Mouse (Mus musculus): Measurements from ENCODE around the gene Gse1. TPM values are rescaled to one million over a fixed set of nuclear protein-coding genes. Genes with fewer than 3 reads are reported as not detected.
A peak's percentile ranks its signal among the peaks of the same experiment; 100 is the strongest.

Gene Gse1
- polyA plus RNA-seq, 1 experiment from 2014 or later, result 10.0 TPM

- peak overlapping the region; percentile 66 for H3K4me3 ChIP-seq (replicated peaks)
- peak overlapping the region; percentile 99 for H3K4me2 ChIP-seq
- H3K27me3 ChIP-seq, result peaks cover 13% of the 10 kb centered on the region; the same call in 1 of the 2 replicates
- H3K9me3 ChIP-seq (replicated peaks), result no peaks in the 10 kb centered on the region
- H3K36me3 ChIP-seq, result no peaks in the 10 kb centered on the region
- H3K27ac ChIP-seq, result peak overlapping the region; percentile 95
- H3K9ac ChIP-seq, result peak overlapping the region; percentile 62
- peak; percentile 67 for ATAC-seq (replicated peaks; ENCODE audit: low FRiP score)
- peaks cover 97% of the 10 kb centered on the region for H3K4me1 ChIP-seq
- WGBS, result under 1% methylated on average over 73 of the region's 79 CpGs
These were observed 309.1 kb downstream of the Gse1 start for GRCm38 (mm10) chr8:120537207-120537817.

- H3K36me3 ChIP-seq, result no peaks in the 10 kb centered on the region
- peak overlapping the region; percentile 99 for H3K4me2 ChIP-seq
- H3K9ac ChIP-seq, result peak overlapping the region; percentile 62
- H3K27me3 ChIP-seq, result peaks cover 13% of the 10 kb centered on the region; the same call in 1 of the 2 replicates
- peaks cover 97% of the 10 kb centered on the region for H3K4me1 ChIP-seq
- ATAC-seq (replicated peaks; ENCODE audit: low FRiP score), result peak; percentile 14; the same call in 1 of the 2 replicates
- no peaks in the 10 kb centered on the region for H3K9me3 ChIP-seq (replicated peaks)
- peak overlapping the region; percentile 95 for H3K27ac ChIP-seq
- H3K4me3 ChIP-seq (replicated peaks), result peak overlapping the region; percentile 66
- under 1% methylated on average over 44 of the region's 46 CpGs for WGBS
These were observed 309.7 kb downstream of the Gse1 start for GRCm38 (mm10) chr8:120537818-120538396.

GRCm38 (mm10) chr8:120538397-120539240, 310.4 kb downstream of the Gse1 start:
- Histone ChIP-seq H3K4me2 (peak overlapping the region; percentile 99), H3K4me3 (replicated peaks) (peak overlapping the region; percentile 66), H3K27ac (peak overlapping the region; percentile 95), H3K4me1 (peaks cover 97% of the 10 kb centered on the region), H3K9ac (peak overlapping the region; percentile 62), H3K9me3 (replicated peaks) (no peaks in the 10 kb centered on the region), H3K36me3 (no peaks in the 10 kb centered on the region), H3K27me3 (peaks cover 8% of the 10 kb centered on the region; the same call in 1 of the 2 replicates)
- peak; percentile 57 for ATAC-seq (replicated peaks; ENCODE audit: low FRiP score)
- WGBS, result 5% methylated on average over 37 of the region's 37 CpGs

- Histone ChIP-seq H3K36me3 (no peaks in the 10 kb centered on the region), H3K27ac (peak overlapping the region; percentile 95), H3K9me3 (replicated peaks) (no peaks in the 10 kb centered on the region), H3K4me1 (peaks cover 97% of the 10 kb centered on the region), H3K27me3 (peaks cover under 1% of the 10 kb centered on the region; the same call in 1 of the 2 replicates), H3K4me2 (peak overlapping the region; percentile 99), H3K9ac (peak overlapping the region; percentile 23; the same call in 1 of the 2 replicates), H3K4me3 (replicated peaks) (peak overlapping the region; percentile 66)
- ATAC-seq (replicated peaks; ENCODE audit: low FRiP score), result no peak
- 34% methylated on average over 6 of the region's 6 CpGs for WGBS
These were observed 311.1 kb downstream of the Gse1 start for GRCm38 (mm10) chr8:120539381-120539774.

GRCm38 (mm10) chr8:120539775-120540625, 311.7 kb downstream of the Gse1 start:
- no peaks in the 10 kb centered on the region for H3K27me3 ChIP-seq
- H3K4me3 ChIP-seq (replicated peaks), result peak overlapping the region; percentile 66
- WGBS, result 23% methylated on average over 23 of the region's 23 CpGs
- no peaks in the 10 kb centered on the region for H3K9me3 ChIP-seq (replicated peaks)
- H3K4me1 ChIP-seq, result peaks cover 97% of the 10 kb centered on the region
- H3K4me2 ChIP-seq, result peak overlapping the region; percentile 99
- H3K27ac ChIP-seq, result peak overlapping the region; percentile 95
- 0 out of 2 replicates have a peak overlapping the region, but pooled peaks have one; percentile 23 for H3K9ac ChIP-seq
- no peaks in the 10 kb centered on the region for H3K36me3 ChIP-seq
- no peak for ATAC-seq (replicated peaks; ENCODE audit: low FRiP score)

- Histone ChIP-seq H3K27ac (no peak overlapping the region), H3K9ac (no peak overlapping the region), H3K9me3 (replicated peaks) (no peaks in the 10 kb centered on the region), H3K4me2 (no peak overlapping the region), H3K4me1 (peaks cover 97% of the 10 kb centered on the region), H3K27me3 (no peaks in the 10 kb centered on the region), H3K36me3 (no peaks in the 10 kb centered on the region), H3K4me3 (replicated peaks) (no peak overlapping the region)
- WGBS, result 25% methylated on average over 13 of the region's 13 CpGs
- no peak for ATAC-seq (replicated peaks; ENCODE audit: low FRiP score)
These were observed 314.7 kb downstream of the Gse1 start for GRCm38 (mm10) chr8:120542995-120543394.

GRCm38 (mm10) chr8:120543416-120544055, 315.3 kb downstream of the Gse1 start:
- ATAC-seq (replicated peaks; ENCODE audit: low FRiP score), result no peak
- 72% methylated on average over 8 of the region's 8 CpGs for WGBS
- no peak overlapping the region for H3K9ac ChIP-seq
- H3K4me3 ChIP-seq (replicated peaks), result no peak overlapping the region
- no peaks in the 10 kb centered on the region for H3K27me3 ChIP-seq
- H3K36me3 ChIP-seq, result no peaks in the 10 kb centered on the region
- H3K27ac ChIP-seq, result no peak overlapping the region
- H3K9me3 ChIP-seq (replicated peaks), result no peaks in the 10 kb centered on the region
- H3K4me2 ChIP-seq, result no peak overlapping the region
- peaks cover 97% of the 10 kb centered on the region for H3K4me1 ChIP-seq

GRCm38 (mm10) chr8:120544155-120544554, 315.9 kb downstream of the Gse1 start:
- Histone ChIP-seq H3K4me1 (peaks cover 97% of the 10 kb centered on the region), H3K36me3 (no peaks in the 10 kb centered on the region), H3K9me3 (replicated peaks) (no peaks in the 10 kb centered on the region), H3K9ac (no peak overlapping the region), H3K4me2 (no peak overlapping the region), H3K4me3 (replicated peaks) (no peak overlapping the region), H3K27ac (no peak overlapping the region), H3K27me3 (no peaks in the 10 kb centered on the region)
- no peak for ATAC-seq (replicated peaks; ENCODE audit: low FRiP score)
- 59% methylated on average over 5 of the region's 5 CpGs for WGBS

- Histone ChIP-seq H3K9ac (0 out of 2 replicates have a peak overlapping the region, but pooled peaks have one; percentile 8), H3K4me2 (no peak overlapping the region), H3K4me3 (replicated peaks) (no peak overlapping the region), H3K27me3 (no peaks in the 10 kb centered on the region), H3K36me3 (no peaks in the 10 kb centered on the region), H3K27ac (no peak overlapping the region), H3K4me1 (peaks cover 100% of the 10 kb centered on the region), H3K9me3 (replicated peaks) (no peaks in the 10 kb centered on the region)
- ATAC-seq (replicated peaks; ENCODE audit: low FRiP score), result no peak
- 50% methylated on average over 9 of the region's 9 CpGs for WGBS
These were observed 319.3 kb downstream of the Gse1 start for GRCm38 (mm10) chr8:120547562-120547961.

- 51% methylated on average over 16 of the region's 16 CpGs for WGBS
- Histone ChIP-seq H3K4me3 (replicated peaks) (no peak overlapping the region), H3K9me3 (replicated peaks) (no peaks in the 10 kb centered on the region), H3K4me2 (no peak overlapping the region), H3K9ac (no peak overlapping the region), H3K4me1 (peaks cover 97% of the 10 kb centered on the region), H3K36me3 (no peaks in the 10 kb centered on the region), H3K27me3 (no peaks in the 10 kb centered on the region), H3K27ac (no peak overlapping the region)
- ATAC-seq (replicated peaks; ENCODE audit: low FRiP score), result no peak
These were observed 320.1 kb downstream of the Gse1 start for GRCm38 (mm10) chr8:120548313-120548761.
